Mouse (Mus musculus) testis, adult 2 months (tissue): Measurements from ENCODE around the gene Tmem35b.

Source experiments
- CTCF ChIP-seq: fragments of 200-500 bp; IDR thresholded peaks from 2 replicates; pipeline ENCODE4 v1.5.1; 2012; ENCODE audit warnings: low read depth, mild to moderate bottlenecking, inconsistent platforms, low read length, moderate library complexity; ENCODE audit not compliant: control insufficient read depth, insufficient read depth, insufficient replicate concordance
- POLR2A ChIP-seq: fragments of 200-500 bp; IDR thresholded peaks from 2 replicates; pipeline ENCODE4 v1.6.1; 2012; ENCODE audit warnings: low read depth, mild to moderate bottlenecking, inconsistent platforms, low read length, moderate library complexity; ENCODE audit not compliant: control insufficient read depth

DNA sequence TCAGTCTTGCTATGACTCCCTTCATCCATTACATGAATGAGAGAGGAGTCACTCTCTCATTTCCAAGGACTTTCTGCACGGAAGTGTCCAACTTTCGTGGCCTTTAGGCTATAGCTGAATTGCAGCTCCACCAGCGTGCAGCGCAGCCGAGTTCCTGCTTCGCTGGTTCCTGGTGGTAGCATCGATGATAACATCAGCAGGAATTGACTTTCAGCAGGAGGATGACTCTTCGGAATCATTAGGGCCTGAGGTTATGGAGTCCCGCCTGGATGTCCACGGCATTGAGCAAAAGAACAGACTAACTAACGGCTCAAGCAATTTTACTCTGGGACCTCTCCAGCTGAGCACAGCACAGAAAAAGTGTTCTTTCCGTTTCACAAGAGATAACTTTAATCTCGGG lies 26.5 kb downstream of the Tmem35b start:
- TF ChIP-seq CTCF (no peak), POLR2A (no peak)
